Mouse (Mus musculus): Measurements from ENCODE around the gene Gpatch11. TPM values are rescaled to one million over a fixed set of nuclear protein-coding genes. Genes with fewer than 3 reads are reported as not detected.
"Not testable (repeated sequence)": the region's sequence is repeated elsewhere in the genome, so short reads cannot be mapped to it uniquely, and the experiment has no call there.

Gene Gpatch11
- polyA plus RNA-seq (2012; rRNA removed), result 12.6 and 17.3 TPM in 2 replicates

DNA sequence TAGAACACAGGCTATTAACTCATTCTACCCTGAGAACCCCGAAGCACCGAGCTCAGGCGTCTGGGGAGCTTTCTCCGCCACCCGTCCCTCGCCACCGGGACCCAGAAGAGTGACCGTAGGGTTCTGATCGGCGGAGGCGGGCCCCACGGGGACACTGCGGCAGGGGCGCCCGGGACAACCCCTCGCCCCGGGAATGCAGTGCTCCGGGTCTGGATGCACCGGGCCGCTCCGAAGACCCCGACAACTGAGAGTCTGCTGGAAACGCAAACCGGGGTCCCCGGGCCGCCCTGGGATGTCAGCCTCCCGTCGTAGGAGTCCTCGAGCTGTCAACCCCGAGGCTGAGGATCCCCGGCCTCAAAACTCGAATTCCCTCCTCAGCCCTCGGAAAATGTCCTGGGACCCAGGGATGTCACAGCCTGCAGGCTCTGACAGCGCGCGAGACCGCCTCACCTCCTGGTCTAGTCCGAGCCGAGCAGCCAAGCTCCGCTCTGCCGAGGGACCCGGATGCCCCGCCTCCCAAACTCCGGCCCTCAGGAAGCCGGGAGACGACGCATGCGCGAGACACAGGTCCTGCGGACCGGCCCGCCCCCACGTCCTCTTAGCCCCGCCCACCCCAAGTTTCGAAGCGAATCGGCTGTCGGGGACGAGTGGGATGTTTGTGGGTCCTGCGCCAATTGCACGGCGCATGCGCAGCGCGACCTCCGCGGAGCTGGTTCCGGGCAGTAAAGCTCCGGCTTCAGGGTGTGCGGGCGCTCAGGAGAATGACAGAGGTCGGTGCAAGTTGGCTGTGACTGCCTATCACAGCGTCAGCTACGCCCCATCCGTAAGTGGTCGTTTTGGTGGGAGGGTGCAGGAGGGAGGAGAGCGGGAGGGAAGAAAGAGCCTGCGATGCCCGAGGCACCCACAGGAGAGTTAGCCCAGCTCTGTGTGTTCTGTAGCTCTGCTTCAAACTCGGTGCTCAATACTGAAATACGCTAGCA, at the start of gene Gpatch11, which contains the start of gene Heatr5b:
Gpatch11 (plus strand) TSS at position 712 of the 980 bp plus-strand sequence.
Heatr5b (minus strand) TSS at position 509 of the 980 bp plus-strand sequence.
- Histone ChIP-seq H3K36me3 (ENCODE audit: control insufficient read depth, insufficient read depth, low read length) (peaks cover under 1% of the 10 kb centered on the region; the same call in 1 of the 2 replicates), H3K4me3 (ENCODE audit: control insufficient read depth, low read depth, low read length) (peak within 1 kb of the TSS; percentile 97), H3K27me3 (ENCODE audit: control insufficient read depth, insufficient read depth, low read length) (no peaks in the 10 kb centered on the region), H3K27ac (ENCODE audit: control insufficient read depth, insufficient read depth, low read depth, low read length) (peak within 1 kb of the TSS; percentile 79), H3K4me1 (ENCODE audit: control insufficient read depth, insufficient read depth, low read length) (peaks cover 2% of the 10 kb centered on the region; the same call in 1 of the 2 replicates)
- peak; percentile 82 for TF ChIP-seq POLR2A (IDR thresholded peaks at IDR 0.05; ENCODE audit: control insufficient read depth, low read depth, low read length)
- TF ChIP-seq CTCF (IDR thresholded peaks at IDR 0.05; ENCODE audit: control insufficient read depth, insufficient read depth, insufficient replicate concordance, low read depth, low read length), result no peak

DNA sequence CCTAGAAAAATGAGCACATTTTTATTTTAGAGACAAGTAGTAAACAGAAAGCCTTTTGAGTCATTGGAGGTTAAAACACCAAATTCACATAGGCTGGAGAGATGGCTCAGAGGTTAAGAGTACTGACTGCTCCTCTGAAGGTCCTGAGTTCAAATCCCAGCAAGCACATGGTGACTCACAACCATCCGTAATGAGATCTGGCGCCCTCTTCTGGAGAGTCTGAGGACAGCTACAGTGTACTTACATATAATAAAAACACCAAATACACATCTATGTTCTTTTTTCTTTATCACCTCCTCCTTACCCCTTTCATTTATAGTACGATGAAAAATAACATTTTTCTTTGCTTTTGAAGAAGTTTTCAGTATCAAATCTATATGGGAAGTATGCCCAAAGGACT, 47.1 kb upstream of the Gpatch11 start:
- not testable (repeated sequence) for H3K27me3 ChIP-seq (ENCODE audit: control insufficient read depth, insufficient read depth, low read length); H3K4me1 ChIP-seq (ENCODE audit: control insufficient read depth, insufficient read depth, low read length); H3K27ac ChIP-seq (ENCODE audit: control insufficient read depth, insufficient read depth, low read depth, low read length); H3K4me3 ChIP-seq (ENCODE audit: control insufficient read depth, low read depth, low read length); H3K36me3 ChIP-seq (ENCODE audit: control insufficient read depth, insufficient read depth, low read length)

DNA sequence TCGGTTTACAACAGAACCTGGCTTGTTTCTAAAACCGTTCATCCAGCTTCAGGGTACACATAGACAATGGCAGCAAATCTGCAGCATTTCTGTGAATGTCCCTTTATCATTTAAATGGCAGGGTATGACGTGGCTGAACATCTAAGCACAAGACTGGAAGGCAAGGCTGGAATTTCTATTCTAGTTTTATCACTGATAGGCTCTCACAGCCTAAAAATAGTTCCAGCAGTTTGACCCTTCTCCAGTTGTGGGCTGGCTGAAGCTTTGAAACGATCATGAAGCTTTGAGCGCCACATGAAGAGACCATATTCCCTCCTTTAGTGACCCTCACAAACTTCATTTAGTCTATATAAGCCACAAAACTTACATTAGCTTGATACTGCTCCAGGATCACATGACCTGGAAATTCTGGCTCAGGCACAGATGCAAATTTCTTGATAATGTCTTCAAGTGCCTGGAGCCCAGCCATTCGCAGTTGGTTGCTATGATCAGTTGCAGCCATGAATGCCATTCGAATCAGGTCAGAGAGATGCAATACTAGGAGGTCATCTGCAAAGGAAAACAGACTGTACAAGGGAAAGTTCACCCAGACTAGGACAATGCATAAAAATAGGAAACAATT, 44.2 kb upstream of the Gpatch11 start:
- Histone ChIP-seq H3K27me3 (ENCODE audit: control insufficient read depth, insufficient read depth, low read length) (no peaks in the 10 kb centered on the region), H3K36me3 (ENCODE audit: control insufficient read depth, insufficient read depth, low read length) (no peaks in the 10 kb centered on the region; the same call in none of the 2 replicates), H3K4me1 (ENCODE audit: control insufficient read depth, insufficient read depth, low read length) (no peaks in the 10 kb centered on the region), H3K4me3 (ENCODE audit: control insufficient read depth, low read depth, low read length) (no peak overlapping the region), H3K27ac (ENCODE audit: control insufficient read depth, insufficient read depth, low read depth, low read length) (peak overlapping the region; percentile 49; the same call in 1 of the 2 replicates)
- TF ChIP-seq POLR2A (IDR thresholded peaks at IDR 0.05; ENCODE audit: control insufficient read depth, low read depth, low read length), result no peak
- no peak for TF ChIP-seq CTCF (IDR thresholded peaks at IDR 0.05; ENCODE audit: control insufficient read depth, insufficient read depth, insufficient replicate concordance, low read depth, low read length)

DNA sequence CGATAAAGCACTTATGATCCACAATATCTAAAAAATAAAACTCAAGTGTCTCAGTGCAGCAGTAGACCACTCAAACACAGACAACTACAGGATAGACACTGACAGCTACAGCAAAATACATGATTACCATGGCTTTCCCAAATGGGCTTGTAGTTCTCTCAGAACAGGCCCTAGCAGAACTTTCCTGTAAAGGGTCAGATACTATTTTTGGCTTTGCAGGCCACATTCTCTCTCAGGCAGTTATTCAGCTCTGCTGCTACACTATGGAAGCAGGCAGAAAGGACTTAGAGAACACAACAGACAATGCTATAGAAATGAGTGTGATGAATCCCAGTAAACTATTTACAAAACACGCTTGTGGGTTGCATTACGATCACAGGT, 43.7 kb upstream of the Gpatch11 start:
- Histone ChIP-seq H3K36me3 (ENCODE audit: control insufficient read depth, insufficient read depth, low read length) (no peaks in the 10 kb centered on the region; the same call in none of the 2 replicates), H3K27ac (ENCODE audit: control insufficient read depth, insufficient read depth, low read depth, low read length) (peak overlapping the region; percentile 23; the same call in 1 of the 2 replicates), H3K27me3 (ENCODE audit: control insufficient read depth, insufficient read depth, low read length) (no peaks in the 10 kb centered on the region), H3K4me3 (ENCODE audit: control insufficient read depth, low read depth, low read length) (no peak overlapping the region), H3K4me1 (ENCODE audit: control insufficient read depth, insufficient read depth, low read length) (no peaks in the 10 kb centered on the region)
- TF ChIP-seq POLR2A (IDR thresholded peaks at IDR 0.05; ENCODE audit: control insufficient read depth, low read depth, low read length) (no peak), CTCF (IDR thresholded peaks at IDR 0.05; ENCODE audit: control insufficient read depth, insufficient read depth, insufficient replicate concordance, low read depth, low read length) (no peak)

DNA sequence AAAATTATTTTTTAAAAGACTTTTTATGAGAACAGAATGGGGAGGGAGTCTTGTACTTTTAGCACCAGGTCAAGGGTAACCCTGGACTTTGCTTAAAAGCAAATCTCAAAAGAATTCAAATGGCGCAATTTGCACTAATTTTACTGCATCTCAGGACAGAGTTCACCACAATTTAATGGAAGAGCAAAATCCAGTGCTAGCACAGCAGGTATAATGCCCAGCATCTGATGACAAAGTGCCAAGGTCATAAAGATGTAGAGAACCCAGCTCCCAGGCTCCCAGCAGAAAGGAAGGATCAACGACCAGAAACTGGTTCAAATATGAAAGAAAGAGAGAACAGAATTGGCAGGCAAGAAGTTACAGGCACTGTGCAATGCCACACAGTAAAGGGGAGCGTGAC, 43.2 kb upstream of the Gpatch11 start:
- H3K27me3 ChIP-seq (ENCODE audit: control insufficient read depth, insufficient read depth, low read length), result no peaks in the 10 kb centered on the region
- TF ChIP-seq CTCF (IDR thresholded peaks at IDR 0.05; ENCODE audit: control insufficient read depth, insufficient read depth, insufficient replicate concordance, low read depth, low read length), result no peak
- TF ChIP-seq POLR2A (IDR thresholded peaks at IDR 0.05; ENCODE audit: control insufficient read depth, low read depth, low read length), result no peak
- H3K27ac ChIP-seq (ENCODE audit: control insufficient read depth, insufficient read depth, low read depth, low read length), result peak overlapping the region; percentile 82
- H3K4me3 ChIP-seq (ENCODE audit: control insufficient read depth, low read depth, low read length), result no peak overlapping the region
- H3K36me3 ChIP-seq (ENCODE audit: control insufficient read depth, insufficient read depth, low read length), result no peaks in the 10 kb centered on the region; the same call in none of the 2 replicates
- H3K4me1 ChIP-seq (ENCODE audit: control insufficient read depth, insufficient read depth, low read length), result no peaks in the 10 kb centered on the region

DNA sequence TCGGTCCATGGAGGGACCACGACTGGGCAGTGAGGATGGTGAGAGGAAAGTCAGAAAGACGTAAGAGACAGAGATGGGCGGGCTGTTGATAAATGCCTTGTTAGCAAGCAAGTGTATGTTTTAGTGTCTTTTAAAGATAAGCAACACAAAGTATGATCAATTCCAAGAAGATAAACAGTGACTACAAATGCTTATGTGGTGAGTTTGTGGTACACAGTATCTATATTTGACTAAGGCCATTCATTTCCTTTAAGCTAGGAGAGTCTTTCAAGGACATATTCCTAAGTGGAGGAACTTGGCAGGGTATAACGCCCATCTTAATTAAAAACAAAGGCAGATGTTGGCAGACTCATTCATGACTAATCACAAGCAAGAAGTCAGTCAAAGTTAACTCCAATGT, 41.0 kb upstream of the Gpatch11 start:
- no peaks in the 10 kb centered on the region for H3K27me3 ChIP-seq (ENCODE audit: control insufficient read depth, insufficient read depth, low read length)
- H3K27ac ChIP-seq (ENCODE audit: control insufficient read depth, insufficient read depth, low read depth, low read length), result no peak overlapping the region
- no peak overlapping the region for H3K4me3 ChIP-seq (ENCODE audit: control insufficient read depth, low read depth, low read length)
- no peaks in the 10 kb centered on the region; the same call in none of the 2 replicates for H3K36me3 ChIP-seq (ENCODE audit: control insufficient read depth, insufficient read depth, low read length)
- no peaks in the 10 kb centered on the region for H3K4me1 ChIP-seq (ENCODE audit: control insufficient read depth, insufficient read depth, low read length)
- no peak for TF ChIP-seq CTCF (IDR thresholded peaks at IDR 0.05; ENCODE audit: control insufficient read depth, insufficient read depth, insufficient replicate concordance, low read depth, low read length)
- TF ChIP-seq POLR2A (IDR thresholded peaks at IDR 0.05; ENCODE audit: control insufficient read depth, low read depth, low read length), result no peak

DNA sequence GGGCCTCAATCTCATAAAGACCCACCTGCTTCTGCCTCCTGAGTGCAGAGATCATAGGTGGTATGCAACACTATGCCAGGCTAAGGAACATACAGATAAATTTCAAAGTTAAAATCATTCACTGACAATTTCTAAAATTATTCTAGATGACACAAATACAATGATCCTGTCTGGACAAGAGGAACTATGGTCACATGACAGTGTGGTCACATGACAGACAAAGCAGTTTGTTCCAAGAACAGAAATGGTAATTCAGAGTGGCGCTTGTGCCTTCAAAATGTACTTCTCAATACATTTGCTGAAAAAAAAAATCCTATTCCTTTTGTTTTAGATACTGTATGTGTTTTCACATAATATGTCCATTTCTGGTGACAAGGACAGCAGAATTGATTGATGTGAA, 38.1 kb upstream of the Gpatch11 start:
- Histone ChIP-seq H3K4me3 (ENCODE audit: control insufficient read depth, low read depth, low read length) (no peak overlapping the region), H3K4me1 (ENCODE audit: control insufficient read depth, insufficient read depth, low read length) (no peaks in the 10 kb centered on the region), H3K36me3 (ENCODE audit: control insufficient read depth, insufficient read depth, low read length) (no peaks in the 10 kb centered on the region; the same call in none of the 2 replicates), H3K27me3 (ENCODE audit: control insufficient read depth, insufficient read depth, low read length) (no peaks in the 10 kb centered on the region), H3K27ac (ENCODE audit: control insufficient read depth, insufficient read depth, low read depth, low read length) (no peak overlapping the region)
- TF ChIP-seq CTCF (IDR thresholded peaks at IDR 0.05; ENCODE audit: control insufficient read depth, insufficient read depth, insufficient replicate concordance, low read depth, low read length) (no peak), POLR2A (IDR thresholded peaks at IDR 0.05; ENCODE audit: control insufficient read depth, low read depth, low read length) (no peak)
